Mouse (Mus musculus): ENCODE results near the gene Ppil4.

Gene Ppil4

GRCm38 (mm10) chr10:7819603-7820002 is 26.9 kb downstream of the Ppil4 start:
- in situ Hi-C loops (cut with MboI; ENCODE audit: low pct_unique_long_range_greater_than_20kb in 1 of 2, low sequenced_read_pairs in 2 of 2, unreplicated experiment in 1 of 2) = no loop called here

DNA sequence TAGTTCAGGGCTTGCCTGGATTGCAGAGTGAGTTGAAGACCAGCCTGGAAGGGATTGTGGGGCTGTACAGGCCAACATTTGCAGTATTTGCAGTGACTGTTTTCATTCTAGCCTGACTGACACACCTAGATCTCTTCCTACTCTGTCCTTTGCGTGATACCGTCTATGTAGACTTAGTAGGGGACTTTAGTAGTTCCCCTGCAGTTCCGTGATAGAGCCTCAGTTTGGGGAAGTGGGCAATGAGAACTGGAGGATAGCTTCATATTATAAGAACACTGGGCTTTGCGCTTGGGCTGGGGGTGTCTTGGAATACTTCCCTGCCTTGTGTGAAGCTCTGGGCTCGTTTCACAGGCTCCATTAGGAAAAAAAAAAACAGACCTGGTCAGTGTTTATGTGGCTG is 27.5 kb downstream of the Ppil4 start:
- in situ Hi-C loops (cut with MboI; ENCODE audit: low pct_unique_long_range_greater_than_20kb in 1 of 2, low sequenced_read_pairs in 2 of 2, unreplicated experiment in 1 of 2) = no loop called here

DNA sequence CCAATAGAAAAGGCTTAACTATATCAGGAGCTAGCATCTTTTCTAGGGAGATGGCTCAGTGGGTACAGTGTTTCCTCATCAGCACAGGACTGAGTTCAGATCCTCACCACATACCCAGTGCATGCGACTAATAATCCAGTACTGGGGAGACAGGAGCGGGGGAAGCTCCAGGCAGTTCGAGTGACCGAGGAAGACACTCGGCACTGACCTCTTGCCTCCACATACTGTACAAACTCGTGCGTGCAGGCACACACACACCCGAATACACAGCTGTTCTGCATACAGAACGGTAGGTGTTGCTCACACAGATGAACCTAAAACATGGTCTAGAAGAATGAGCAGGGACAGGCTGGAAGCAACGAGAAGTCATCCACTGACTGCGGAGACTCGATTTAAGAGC is 29.3 kb downstream of the Ppil4 start:
- in situ Hi-C loops (cut with MboI; ENCODE audit: low pct_unique_long_range_greater_than_20kb in 1 of 2, low sequenced_read_pairs in 2 of 2, unreplicated experiment in 1 of 2) = no loop called here

GRCm38 (mm10) chr10:7824663-7825280 is 32.1 kb downstream of the Ppil4 start:
- in situ Hi-C loops (cut with MboI; ENCODE audit: low pct_unique_long_range_greater_than_20kb in 1 of 2, low sequenced_read_pairs in 2 of 2, unreplicated experiment in 1 of 2) = no loop called here

- in situ Hi-C loops (cut with MboI; ENCODE audit: low pct_unique_long_range_greater_than_20kb in 1 of 2, low sequenced_read_pairs in 2 of 2, unreplicated experiment in 1 of 2) = no loop called here
These were observed 32.6 kb downstream of the Ppil4 start for GRCm38 (mm10) chr10:7825281-7825665.

- in situ Hi-C loops (cut with MboI; ENCODE audit: low pct_unique_long_range_greater_than_20kb in 1 of 2, low sequenced_read_pairs in 2 of 2, unreplicated experiment in 1 of 2) = no loop called here
These were observed 33.4 kb downstream of the Ppil4 start for GRCm38 (mm10) chr10:7826106-7826505.

GRCm38 (mm10) chr10:7832171-7832676 is 39.5 kb downstream of the Ppil4 start, which contains the start of gene Zc3h12d:
Zc3h12d (plus strand) TSS chr10:7832470.
- in situ Hi-C loops (cut with MboI; ENCODE audit: low pct_unique_long_range_greater_than_20kb in 1 of 2, low sequenced_read_pairs in 2 of 2, unreplicated experiment in 1 of 2) = no loop called here

GRCm38 (mm10) chr10:7833377-7834165 is 40.9 kb downstream of the Ppil4 start:
- in situ Hi-C loops (cut with MboI; ENCODE audit: low pct_unique_long_range_greater_than_20kb in 1 of 2, low sequenced_read_pairs in 2 of 2, unreplicated experiment in 1 of 2) = no loop called here

GRCm38 (mm10) chr10:7834671-7835225 is 42.1 kb downstream of the Ppil4 start:
- in situ Hi-C loops (cut with MboI; ENCODE audit: low pct_unique_long_range_greater_than_20kb in 1 of 2, low sequenced_read_pairs in 2 of 2, unreplicated experiment in 1 of 2) = no loop called here

GRCm38 (mm10) chr10:7836902-7837301 is 44.2 kb downstream of the Ppil4 start:
- in situ Hi-C loops (cut with MboI; ENCODE audit: low pct_unique_long_range_greater_than_20kb in 1 of 2, low sequenced_read_pairs in 2 of 2, unreplicated experiment in 1 of 2) = no loop called here

- in situ Hi-C loops (cut with MboI; ENCODE audit: low pct_unique_long_range_greater_than_20kb in 1 of 2, low sequenced_read_pairs in 2 of 2, unreplicated experiment in 1 of 2) = no loop called here
These were observed 44.8 kb downstream of the Ppil4 start for GRCm38 (mm10) chr10:7837446-7837845.

DNA sequence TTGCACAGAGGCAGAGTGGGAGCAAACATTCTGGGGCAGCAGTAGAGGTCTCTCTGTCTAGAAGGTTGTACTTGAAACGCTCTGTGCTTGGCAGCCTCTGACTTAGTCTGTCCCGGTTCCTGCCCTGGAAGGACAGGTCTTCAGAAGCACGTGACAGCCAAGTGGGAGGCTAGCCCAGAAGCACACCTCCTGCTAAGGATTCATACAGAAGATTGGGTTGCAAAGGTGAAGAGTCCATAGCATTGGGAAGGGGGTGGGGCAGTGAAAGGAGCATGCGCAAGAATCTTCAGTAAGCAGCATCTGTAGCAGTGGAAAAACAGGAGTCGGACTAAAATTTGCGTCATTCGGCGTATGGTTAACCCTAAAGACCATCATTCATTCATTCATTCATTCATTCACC is 45.3 kb downstream of the Ppil4 start:
- in situ Hi-C loops (cut with MboI; ENCODE audit: low pct_unique_long_range_greater_than_20kb in 1 of 2, low sequenced_read_pairs in 2 of 2, unreplicated experiment in 1 of 2) = no loop called here

DNA sequence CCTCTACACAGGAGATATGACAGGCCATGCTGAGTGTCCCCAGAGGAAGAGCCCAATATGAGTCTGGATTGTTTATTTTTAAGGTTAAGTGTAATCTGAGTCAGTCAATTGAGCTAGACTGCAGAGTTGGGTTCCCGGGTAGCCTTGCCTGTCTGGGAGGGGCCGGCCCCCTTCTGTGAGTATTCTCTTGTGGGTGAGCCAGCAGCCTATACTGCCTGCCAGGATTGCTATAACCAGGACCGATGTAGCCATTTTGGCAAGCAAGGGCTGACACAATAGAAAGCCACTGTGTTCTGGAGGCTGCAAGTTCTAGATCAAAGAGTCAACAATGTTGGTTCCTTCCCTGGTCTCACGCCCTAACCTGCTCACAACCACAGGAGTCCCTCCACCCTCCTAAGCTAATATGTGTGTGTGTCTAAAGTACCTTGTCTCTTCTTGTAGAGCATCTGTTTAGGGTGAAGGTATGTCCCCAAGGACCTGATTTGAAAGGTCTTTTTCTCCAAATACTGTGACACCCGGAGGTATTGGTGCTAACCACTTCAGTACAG is 46.3 kb downstream of the Ppil4 start:
- in situ Hi-C loops (cut with MboI; ENCODE audit: low pct_unique_long_range_greater_than_20kb in 1 of 2, low sequenced_read_pairs in 2 of 2, unreplicated experiment in 1 of 2) = no loop called here

- in situ Hi-C loops (cut with MboI; ENCODE audit: low pct_unique_long_range_greater_than_20kb in 1 of 2, low sequenced_read_pairs in 2 of 2, unreplicated experiment in 1 of 2) = no loop called here
These were observed 47.1 kb downstream of the Ppil4 start for GRCm38 (mm10) chr10:7839551-7840352.

DNA sequence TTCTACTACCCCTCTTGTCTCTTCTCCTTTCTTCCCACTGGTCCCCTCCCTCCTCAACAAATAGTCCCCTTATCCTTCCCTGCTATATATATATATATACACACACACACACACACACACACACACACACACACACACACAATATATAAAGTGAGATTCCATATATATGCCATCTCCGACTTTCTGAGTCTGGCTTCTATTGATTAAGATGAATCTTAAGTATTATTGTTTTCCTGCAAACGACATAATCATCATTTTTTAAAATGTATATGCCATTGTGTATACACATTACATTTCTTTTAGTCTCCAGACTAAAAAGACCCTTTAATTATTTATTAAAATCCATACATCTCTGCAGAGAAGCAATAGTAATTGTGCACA is 47.7 kb downstream of the Ppil4 start:
- in situ Hi-C loops (cut with MboI; ENCODE audit: low pct_unique_long_range_greater_than_20kb in 1 of 2, low sequenced_read_pairs in 2 of 2, unreplicated experiment in 1 of 2) = no loop called here

- in situ Hi-C loops (cut with MboI; ENCODE audit: low pct_unique_long_range_greater_than_20kb in 1 of 2, low sequenced_read_pairs in 2 of 2, unreplicated experiment in 1 of 2) = no loop called here
These were observed 48.1 kb downstream of the Ppil4 start for GRCm38 (mm10) chr10:7840785-7841184.

DNA sequence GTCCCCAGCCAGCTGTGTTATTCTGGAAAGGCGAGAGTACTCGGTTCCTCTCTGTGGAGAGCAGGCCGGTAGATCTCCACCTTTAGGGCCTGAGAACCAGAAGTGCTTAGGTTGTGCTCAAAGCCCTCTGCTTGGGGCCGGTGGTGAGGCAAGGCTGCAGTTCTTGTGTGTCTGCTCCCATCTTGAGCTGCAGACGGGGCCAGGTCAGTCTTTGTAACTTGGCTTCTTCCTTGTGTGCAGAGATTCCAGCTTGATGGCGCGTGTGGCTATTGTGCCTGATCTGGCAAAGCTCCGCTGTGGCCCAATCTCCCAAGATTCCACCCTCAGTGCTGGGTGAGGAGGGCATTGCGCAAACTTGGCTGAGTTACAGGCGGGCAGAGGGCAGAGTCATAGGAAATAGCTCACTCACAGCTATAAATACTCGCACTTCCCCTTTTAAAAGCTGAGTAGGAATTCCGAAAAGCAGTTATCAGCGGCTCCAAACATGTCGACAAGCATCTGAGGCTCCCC is 48.9 kb downstream of the Ppil4 start:
- in situ Hi-C loops (cut with MboI; ENCODE audit: low pct_unique_long_range_greater_than_20kb in 1 of 2, low sequenced_read_pairs in 2 of 2, unreplicated experiment in 1 of 2) = no loop called here

- in situ Hi-C loops (cut with MboI; ENCODE audit: low pct_unique_long_range_greater_than_20kb in 1 of 2, low sequenced_read_pairs in 2 of 2, unreplicated experiment in 1 of 2) = no loop called here
These were observed 50.5 kb downstream of the Ppil4 start for GRCm38 (mm10) chr10:7843181-7843580.

Measured in mouse embryonic stem cell (cell line).